Mouse (Mus musculus): Measurements from ENCODE around the gene Mageb18.
A peak's percentile ranks its signal among the peaks of the same experiment; 100 is the strongest.
"Not testable (repeated sequence)": the region's sequence is repeated elsewhere in the genome, so short reads cannot be mapped to it uniquely, and the experiment has no call there.

Mageb18 gene

GRCm38 (mm10) chrX:92599472-92599871 lies at the start of gene Mageb18:
Gene Mageb18, minus strand, starts transcription at chrX:92599572.
- no peak for DNase-seq (ENCODE audit: low spot score in 2 of 2)

GRCm38 (mm10) chrX:92612788-92613187 lies 13.4 kb upstream of the Mageb18 start:
- DNase-seq (ENCODE audit: low spot score in 2 of 2), result no peak

- no peak for DNase-seq (ENCODE audit: low spot score in 2 of 2)
Measured at GRCm38 (mm10) chrX:92610466-92610865, 11.1 kb upstream of the Mageb18 start.

- peak in 1 of 2 experiments; percentile 21 for DNase-seq (ENCODE audit: low spot score in 2 of 2)
Measured at GRCm38 (mm10) chrX:92597324-92597723, 2.0 kb downstream of the Mageb18 start.

GRCm38 (mm10) chrX:92527826-92528225 lies 71.5 kb downstream of the Mageb18 start:
- DNase-seq (ENCODE audit: low spot score in 2 of 2), result no peak

- DNase-seq (ENCODE audit: low spot score in 2 of 2), result no peak
Measured at GRCm38 (mm10) chrX:92498254-92498653, 101.1 kb downstream of the Mageb18 start.

GRCm38 (mm10) chrX:92489649-92490048 lies 109.7 kb downstream of the Mageb18 start, which contains the start of gene Gm5941:
Gene Gm5941, plus strand, starts transcription at chrX:92489949.
- not testable (repeated sequence) for DNase-seq (ENCODE audit: low spot score in 2 of 2)

- no peak for DNase-seq (ENCODE audit: low spot score in 2 of 2)
Measured at GRCm38 (mm10) chrX:92464773-92465172, 134.6 kb downstream of the Mageb18 start.

GRCm38 (mm10) chrX:92460496-92460895 lies 138.9 kb downstream of the Mageb18 start:
- no peak for DNase-seq (ENCODE audit: low spot score in 2 of 2)

- no peak for DNase-seq (ENCODE audit: low spot score in 2 of 2)
Measured at GRCm38 (mm10) chrX:92387384-92387783, 212.0 kb downstream of the Mageb18 start.

GRCm38 (mm10) chrX:92342924-92343323 lies 256.4 kb downstream of the Mageb18 start:
- DNase-seq (ENCODE audit: low spot score in 2 of 2), result peak in 1 of 2 experiments; percentile 18

GRCm38 (mm10) chrX:92340906-92341305 lies 258.5 kb downstream of the Mageb18 start:
- DNase-seq (ENCODE audit: low spot score in 2 of 2), result no peak

- DNase-seq (ENCODE audit: low spot score in 2 of 2), result no peak
Measured at GRCm38 (mm10) chrX:92339551-92339950, 259.8 kb downstream of the Mageb18 start.

GRCm38 (mm10) chrX:92333459-92333858 lies 265.9 kb downstream of the Mageb18 start:
- DNase-seq (ENCODE audit: low spot score in 2 of 2), result peak in 1 of 2 experiments; percentile 2

- no peak for DNase-seq (ENCODE audit: low spot score in 2 of 2)
Measured at GRCm38 (mm10) chrX:92323599-92323998, 275.8 kb downstream of the Mageb18 start.

GRCm38 (mm10) chrX:92280619-92281018 lies 318.8 kb downstream of the Mageb18 start:
- DNase-seq (ENCODE audit: low spot score in 2 of 2), result no peak
